Mouse (Mus musculus) brain, embryonic 14.5 days (tissue): ENCODE measurements around the gene Slc12a8.

ENCODE experiments used
- CTCF ChIP-seq: fragments of 200-500 bp; IDR thresholded peaks from 2 replicates; pipeline ENCODE4 v1.5.1; 2012; ENCODE audit warnings: inconsistent platforms, mild to moderate bottlenecking, moderate library complexity, borderline replicate concordance; ENCODE audit not compliant: insufficient read depth, insufficient read length; ENCODE audit errors: extremely low read depth
- POLR2A ChIP-seq: fragments of 200-500 bp; IDR thresholded peaks from 2 replicates; pipeline ENCODE4 v1.6.1; 2012; ENCODE audit warnings: mild to moderate bottlenecking, inconsistent platforms, borderline replicate concordance; ENCODE audit not compliant: poor library complexity, insufficient read depth, insufficient read length, severe bottlenecking; ENCODE audit errors: extremely low read depth

DNA sequence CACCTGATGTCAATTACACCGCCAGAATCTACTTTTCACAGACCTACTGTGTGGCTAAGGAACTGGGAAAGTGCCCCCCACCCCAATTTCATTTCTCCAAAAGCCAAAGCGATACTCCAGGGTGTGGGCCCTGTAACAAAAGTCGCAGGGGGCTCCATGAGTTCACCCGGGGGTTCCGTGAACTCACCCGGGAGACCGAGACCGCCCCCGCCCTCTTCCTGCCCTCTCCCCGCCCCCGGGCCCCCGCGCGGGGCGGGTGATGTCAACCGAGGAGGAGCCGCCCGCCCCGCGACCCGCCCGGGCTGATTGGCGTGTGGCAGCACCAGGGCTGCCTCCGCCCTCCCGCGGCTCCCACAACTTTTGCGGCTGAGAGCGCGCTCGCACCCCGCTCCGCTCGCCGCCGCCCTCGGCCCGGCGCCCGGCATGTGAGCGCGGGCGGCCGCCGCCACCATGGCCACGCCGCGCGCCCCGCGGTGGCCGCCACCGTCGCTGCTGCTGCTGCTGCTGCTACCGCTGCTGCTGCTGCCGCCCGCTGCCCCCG is 167.1 kb downstream of the Slc12a8 start, which contains the start of gene Heg1:
- TF ChIP-seq POLR2A (peak; percentile 54; the same call in 1 of the 2 replicates), CTCF (no peak)
